Mouse (Mus musculus) cerebellum, adult (tissue): ENCODE results near the gene Tbc1d17.
A peak's percentile ranks its signal among the peaks of the same experiment; 100 is the strongest.

Source experiments
- ATAC-seq: cut with Nextera tagmentation; 2 replicates; pipeline ENCODE4 v1.9.2; 2017; ENCODE audit warnings: mild to moderate bottlenecking, moderate library complexity, mixed read lengths; ENCODE audit not compliant: insufficient number of reproducible peaks, low FRiP score, low TSS enrichment

Gene Tbc1d17

GRCm38 (mm10) chr7:44854356-44855031 is 5.6 kb upstream of the Tbc1d17 start:
- ATAC-seq: peak; percentile 41; the same call in 1 of the 2 replicates

- no peak for ATAC-seq
These were observed 4.9 kb upstream of the Tbc1d17 start for GRCm38 (mm10) chr7:44853596-44854355.

GRCm38 (mm10) chr7:44853065-44853464 is 4.2 kb upstream of the Tbc1d17 start:
- no peak for ATAC-seq

- ATAC-seq: no peak
These were observed 3.6 kb upstream of the Tbc1d17 start for GRCm38 (mm10) chr7:44852259-44853027.

GRCm38 (mm10) chr7:44851625-44852234 is 2.9 kb upstream of the Tbc1d17 start:
- no peak for ATAC-seq

- no peak for ATAC-seq
These were observed 2.1 kb upstream of the Tbc1d17 start for GRCm38 (mm10) chr7:44850789-44851624.

- no peak for ATAC-seq
These were observed 1.3 kb upstream of the Tbc1d17 start for GRCm38 (mm10) chr7:44850146-44850545.

- ATAC-seq: peak; percentile 22; the same call in 1 of the 2 replicates
These were observed 685 bp upstream of the Tbc1d17 start for GRCm38 (mm10) chr7:44849416-44850111.

GRCm38 (mm10) chr7:44847772-44848171 is 1.1 kb downstream of the Tbc1d17 start:
- ATAC-seq: no peak

- ATAC-seq: no peak
These were observed 2.1 kb downstream of the Tbc1d17 start for GRCm38 (mm10) chr7:44846804-44847203.

- ATAC-seq: no peak
These were observed 3.9 kb downstream of the Tbc1d17 start for GRCm38 (mm10) chr7:44845006-44845405.

GRCm38 (mm10) chr7:44841825-44842463 is 6.9 kb downstream of the Tbc1d17 start:
- no peak for ATAC-seq

- no peak for ATAC-seq
These were observed 8.5 kb downstream of the Tbc1d17 start for GRCm38 (mm10) chr7:44840426-44840825.

GRCm38 (mm10) chr7:44839491-44840191 is 9.2 kb downstream of the Tbc1d17 start:
- ATAC-seq: no peak

- no peak for ATAC-seq
These were observed 9.7 kb downstream of the Tbc1d17 start for GRCm38 (mm10) chr7:44839171-44839490.

- ATAC-seq: no peak
These were observed 10.8 kb downstream of the Tbc1d17 start for GRCm38 (mm10) chr7:44838073-44838472.

GRCm38 (mm10) chr7:44836423-44837053 is 12.3 kb downstream of the Tbc1d17 start:
- no peak for ATAC-seq

- ATAC-seq: no peak
These were observed 12.9 kb downstream of the Tbc1d17 start for GRCm38 (mm10) chr7:44836016-44836404.
